In genomic region chr11:80313462-80313861, GRCm38 (mm10) we compare ENCODE assay signal across 25 mouse cellular contexts. TPM values are rescaled to one million over a fixed set of nuclear protein-coding genes. Genes with fewer than 3 reads are reported as not detected.
DNase-seq lines count a peak whose midpoint lies in the region; ATAC-seq and TF ChIP-seq lines count a peak whose summit lies in the region.
"Had no signal": no experiment of that assay in that cellular context is flagged by ENCODE, and none has a peak within 500 bp of the region (broad histone marks: within the 10 kb centered on the region; RNA-seq: fewer than 3 reads in every experiment).

No protein-coding gene starts in this region.

- H3K9ac ChIP-seq in hindbrain, embryonic 12.5 days: no peak overlapping the region
- no peak overlapping the region for H3K9ac ChIP-seq in hindbrain, postnatal 0 days (replicated peaks; ENCODE audit: low read length)
- H3K9ac ChIP-seq in MEL (ENCODE audit: control insufficient read depth, low read depth, low read length, poor library complexity, severe bottlenecking): no peak overlapping the region
- no peak overlapping the region for H3K9ac ChIP-seq in forebrain, embryonic 12.5 days
- no peak overlapping the region for H3K9ac ChIP-seq in midbrain, embryonic 14.5 days (replicated peaks; ENCODE audit: low read length)
- H3K9ac ChIP-seq: embryonic facial prominence, embryonic 13.5 days; heart, embryonic 15.5 days had no signal

- no peaks in the 10 kb centered on the region for H3K36me3 ChIP-seq in hindbrain, embryonic 12.5 days
- no peaks in the 10 kb centered on the region for H3K36me3 ChIP-seq in hindbrain, postnatal 0 days (ENCODE audit: insufficient read depth, low read length)
- no peaks in the 10 kb centered on the region for H3K36me3 ChIP-seq in MEL (ENCODE audit: control insufficient read depth in 1 of 2, insufficient read depth in 2 of 2, low read length in 2 of 2)
- H3K36me3 ChIP-seq in forebrain, embryonic 12.5 days (replicated peaks): no peaks in the 10 kb centered on the region
- H3K36me3 ChIP-seq in midbrain, embryonic 14.5 days (ENCODE audit: control insufficient read depth, insufficient read depth, low read length): no peaks in the 10 kb centered on the region
- H3K36me3 ChIP-seq: embryonic facial prominence, embryonic 13.5 days; G1E; heart, embryonic 15.5 days had no signal

- no peak overlapping the region for H3K4me2 ChIP-seq in hindbrain, embryonic 12.5 days (replicated peaks)
- no peak overlapping the region for H3K4me2 ChIP-seq in hindbrain, postnatal 0 days (ENCODE audit: low read depth, low read length)
- H3K4me2 ChIP-seq in forebrain, embryonic 12.5 days: no peak overlapping the region
- H3K4me2 ChIP-seq in midbrain, embryonic 14.5 days (ENCODE audit: low read length): no peak overlapping the region
- H3K4me2 ChIP-seq: embryonic facial prominence, embryonic 13.5 days; heart, embryonic 15.5 days had no signal

- no peaks in the 10 kb centered on the region for H3K9me3 ChIP-seq in hindbrain, embryonic 12.5 days (replicated peaks)
- no peaks in the 10 kb centered on the region for H3K9me3 ChIP-seq in hindbrain, postnatal 0 days (ENCODE audit: low read length)
- H3K9me3 ChIP-seq in MEL (replicated peaks; ENCODE audit: insufficient read depth, low read length): no peaks in the 10 kb centered on the region
- H3K9me3 ChIP-seq in forebrain, embryonic 12.5 days: no peaks in the 10 kb centered on the region
- H3K9me3 ChIP-seq in midbrain, embryonic 14.5 days (ENCODE audit: control insufficient read depth, low read length): no peaks in the 10 kb centered on the region
- H3K9me3 ChIP-seq: embryonic facial prominence, embryonic 13.5 days; G1E; heart, embryonic 15.5 days had no signal

- H3K4me1 ChIP-seq in hindbrain, embryonic 12.5 days: peaks cover 70% of the 10 kb centered on the region
- H3K4me1 ChIP-seq in hindbrain, postnatal 0 days (ENCODE audit: insufficient read depth, low read length): no peaks in the 10 kb centered on the region
- H3K4me1 ChIP-seq in MEL (ENCODE audit: control insufficient read depth in 1 of 2, insufficient read depth in 2 of 2, low read length in 2 of 2): peaks cover 0 to 4% of the 10 kb centered on the region in 2 experiments; a peak in 2 of 4 replicates
- H3K4me1 ChIP-seq in forebrain, embryonic 12.5 days: peaks cover 79% of the 10 kb centered on the region
- H3K4me1 ChIP-seq in midbrain, embryonic 14.5 days (ENCODE audit: control insufficient read depth, insufficient read depth, low read length): peaks cover 51% of the 10 kb centered on the region
- H3K4me1 ChIP-seq: embryonic facial prominence, embryonic 13.5 days; heart, embryonic 15.5 days had no signal

- WGBS in hindbrain, embryonic 12.5 days: 75% methylated on average over 1 of the region's 1 CpGs
- 85% methylated on average over 1 of the region's 1 CpGs for WGBS in hindbrain, postnatal 0 days
- WGBS in forebrain, embryonic 12.5 days: 79% methylated on average over 1 of the region's 1 CpGs
- 74% methylated on average over 1 of the region's 1 CpGs for WGBS in midbrain, embryonic 14.5 days

- H3K79me2 ChIP-seq in MEL (ENCODE audit: control insufficient read depth, insufficient read depth, low read length, poor library complexity): no peaks in the 10 kb centered on the region

- peak overlapping the region; percentile 82 for H3K27ac ChIP-seq in hindbrain, embryonic 12.5 days
- no peak overlapping the region for H3K27ac ChIP-seq in hindbrain, postnatal 0 days
- no peak overlapping the region for H3K27ac ChIP-seq in MEL (ENCODE audit: control insufficient read depth, low read depth, low read length)
- H3K27ac ChIP-seq in forebrain, embryonic 12.5 days: peak overlapping the region; percentile 86
- 0 out of 2 replicates have a peak overlapping the region, but pooled peaks have one; percentile 75 for H3K27ac ChIP-seq in midbrain, embryonic 14.5 days (replicated peaks; ENCODE audit: low read depth, low read length)
- H3K27ac ChIP-seq: embryonic facial prominence, embryonic 13.5 days; heart, embryonic 15.5 days had no signal

- no peak for ATAC-seq in hindbrain, embryonic 12.5 days (ENCODE audit: low FRiP score)
- no peak for ATAC-seq in hindbrain, postnatal 0 days
- ATAC-seq in forebrain, embryonic 12.5 days (ENCODE audit: low FRiP score): no peak
- ATAC-seq in midbrain, embryonic 14.5 days (ENCODE audit: low FRiP score, low TSS enrichment): no peak
- ATAC-seq: activated CD4-positive, CD25-positive, alpha-beta regulatory T cell, adult 4 months; inflammation-experienced regulatory T-cells, adult 6 months had no signal

- TF ChIP-seq POLR2A in MEL (IDR thresholded peaks at IDR 0.05; ENCODE audit: control insufficient read depth in 1 of 2, insufficient read depth in 1 of 2, low read depth in 1 of 2, low read length in 2 of 2, poor library complexity in 1 of 2): no peak

- no peaks in the 10 kb centered on the region for H3K27me3 ChIP-seq in hindbrain, embryonic 12.5 days
- H3K27me3 ChIP-seq in hindbrain, postnatal 0 days (ENCODE audit: insufficient read depth, low read length): no peaks in the 10 kb centered on the region
- H3K27me3 ChIP-seq in MEL (ENCODE audit: control insufficient read depth in 1 of 2, insufficient read depth in 2 of 2, low read length in 2 of 2): no peaks in the 10 kb centered on the region
- no peaks in the 10 kb centered on the region for H3K27me3 ChIP-seq in forebrain, embryonic 12.5 days
- H3K27me3 ChIP-seq in midbrain, embryonic 14.5 days (ENCODE audit: control insufficient read depth, insufficient read depth, low read length): no peaks in the 10 kb centered on the region
- H3K27me3 ChIP-seq: embryonic facial prominence, embryonic 13.5 days had no signal

- no peak for DNase-seq in hindbrain, postnatal 0 days (ENCODE audit: low spot score)
- DNase-seq in MEL (ENCODE audit: low read depth, low spot score): peak; percentile 58
- no peak for DNase-seq in midbrain, embryonic 14.5 days
- DNase-seq in urinary bladder, postnatal 36 days (ENCODE audit: low spot score in 2 of 2): no peak
- no peak for DNase-seq in spleen, postnatal 36 days (ENCODE audit: low spot score in 2 of 2)
- DNase-seq: adrenal gland, adult 8-10 months; B cell, adult 2 months; cerebellum, adult 2 months; cerebellum, postnatal 25 days; heart, postnatal 36 days; kidney, adult 18-20 months; kidney, postnatal 14 days; lung, postnatal 4 days; retina, postnatal 1 day; right cerebral cortex, postnatal 25 days; spleen, adult 18-20 months had no signal

- TF ChIP-seq CTCF in hindbrain, postnatal 0 days (IDR thresholded peaks at IDR 0.05; ENCODE audit: low read depth): no peak
- TF ChIP-seq CTCF in MEL (IDR thresholded peaks at IDR 0.05 in 2 of 3, conservative IDR thresholded peaks at IDR 0.05 in 1 of 3; ENCODE audit: control insufficient read depth in 1 of 3, insufficient read depth in 1 of 3, low read depth in 2 of 3, low read length in 3 of 3, poor library complexity in 1 of 3, severe bottlenecking in 1 of 3): no peak

- no peak overlapping the region for H3K4me3 ChIP-seq in hindbrain, embryonic 12.5 days
- H3K4me3 ChIP-seq in hindbrain, postnatal 0 days (ENCODE audit: low read length): no peak overlapping the region
- no peak overlapping the region for H3K4me3 ChIP-seq in MEL (ENCODE audit: control insufficient read depth in 1 of 2, insufficient read depth in 1 of 2, low read depth in 2 of 2, low read length in 2 of 2)
- H3K4me3 ChIP-seq in forebrain, embryonic 12.5 days (replicated peaks): no peak overlapping the region
- no peak overlapping the region for H3K4me3 ChIP-seq in midbrain, embryonic 14.5 days (replicated peaks; ENCODE audit: low read depth, low read length)
- H3K4me3 ChIP-seq: embryonic facial prominence, embryonic 13.5 days; erythroblast, embryonic 14.5 days; heart, embryonic 15.5 days; myocyte had no signal

- no peak for TF ChIP-seq EP300 in MEL (IDR thresholded peaks at IDR 0.05; ENCODE audit: low read depth in 1 of 2, low read length in 2 of 2)

- TF ChIP-seq RAD21 in MEL (IDR thresholded peaks at IDR 0.05; ENCODE audit: low read depth, low read length): no peak

TF ChIP-seq in MEL, 35 proteins besides CTCF, POLR2A, EP300 and RAD21:
- TF ChIP-seq SMC3 (IDR thresholded peaks at IDR 0.05; ENCODE audit: low read depth, low read length) (peak; percentile 13; the same call in 1 of the 2 replicates), USF2 (IDR thresholded peaks at IDR 0.05; ENCODE audit: borderline replicate concordance in 1 of 2, insufficient read depth in 1 of 2, low read depth in 1 of 2, low read length in 2 of 2) (no peak), POLR2AphosphoS2 (IDR thresholded peaks at IDR 0.05; ENCODE audit: low read length) (peak; percentile 85), ETS1 (IDR thresholded peaks at IDR 0.05; ENCODE audit: low read depth, low read length) (0 out of 2 replicates have a peak, but pooled peaks have one; percentile 28), GATA1 (IDR thresholded peaks at IDR 0.05; ENCODE audit: low read depth, low read length) (no peak), ZMIZ1 (IDR thresholded peaks at IDR 0.05; ENCODE audit: low read depth, low read length) (peak; percentile 92; the same call in 1 of the 2 replicates), ELF1 (IDR thresholded peaks at IDR 0.05; ENCODE audit: low read depth, low read length) (no peak), CHD2 (IDR thresholded peaks at IDR 0.05; ENCODE audit: low read length) (peak; percentile 40), MAZ (IDR thresholded peaks at IDR 0.05; ENCODE audit: low read depth, low read length) (peak; percentile 19; the same call in 1 of the 2 replicates), MEF2A (IDR thresholded peaks at IDR 0.05; ENCODE audit: extremely low read depth, insufficient replicate concordance, low read depth, low read length, poor library complexity, severe bottlenecking) (0 out of 2 replicates have a peak, but pooled peaks have one; percentile 28), ZKSCAN1 (IDR thresholded peaks at IDR 0.05; ENCODE audit: low read depth, low read length) (0 out of 2 replicates have a peak, but pooled peaks have one; percentile 52), RCOR1 (IDR thresholded peaks at IDR 0.05; ENCODE audit: low read depth, low read length) (peak; percentile 24; the same call in 1 of the 2 replicates)

RNA-seq across cellular contexts. Expression of gene Rhbdl3, which starts 12.8 kb away (rescaled TPM):
- 28.4 and 32.3 TPM in 2 replicates for polyA plus RNA-seq in hindbrain, embryonic 12.5 days (2016; fragmentation: Nextera tagmentation; extraction: Ambion mirVana)
- total RNA-seq in hindbrain, postnatal 0 days (2014; rRNA removed): 5.5 and 7.5 TPM in 2 replicates
- polyA plus RNA-seq in hindbrain, postnatal 0 days (2015; fragmentation: Nextera tagmentation; extraction: Ambion mirVana): 2.5 and 2.7 TPM in 2 replicates
- total RNA-seq in MEL (2012; rRNA removed): 0.04 and 0.13 TPM in 2 replicates
- under 1 TPM in 1 of 2 experiments, not detected in 1; 0.11 TPM for polyA plus RNA-seq in MEL (2012; ENCODE audit: insufficient read depth in 1 of 2, insufficient read length in 2 of 2, low read depth in 1 of 2, low replicate concordance in 2 of 2, missing spikeins in 1 of 2)
- 20.8 and 21.3 TPM in 2 replicates for polyA plus RNA-seq in forebrain, embryonic 12.5 days (2016; fragmentation: Nextera tagmentation; extraction: Ambion mirVana)
- 7.3 and 12.2 TPM in 2 replicates for polyA plus RNA-seq in midbrain, embryonic 14.5 days (2014; fragmentation: Nextera tagmentation; extraction: Ambion mirVana)
- polyA plus RNA-seq: erythroblast, embryonic 14.5 days had no signal

Comparison
In these comparisons a context has a peak if more than half of its experiments do, and no peak if none do; other contexts are left out.
1. H3K27ac ChIP-seq: peak in hindbrain, embryonic 12.5 days (single experiment), forebrain, embryonic 12.5 days (single experiment) and midbrain, embryonic 14.5 days (single experiment); none in hindbrain, postnatal 0 days (single experiment) and MEL (single experiment).